Mouse (Mus musculus) kidney, embryonic 15.5 days (tissue): Measurements from ENCODE around the gene Fam83d. TPM values are rescaled to one million over a fixed set of nuclear protein-coding genes. Genes with fewer than 3 reads are reported as not detected.

Source experiments
- ATAC-seq: fragments of 200-750 bp; cut with Nextera tagmentation; replicated peaks from 2 replicates; pipeline ENCODE4 v1.8.0; 2017; ENCODE audit warnings: moderate TSS enrichment; ENCODE audit not compliant: low FRiP score
- H3K27ac ChIP-seq: fragments of 300-500 bp; sonication (generic); 2 replicates; pipeline ENCODE4 v1.5.1; 2015; ENCODE audit warnings: mild to moderate bottlenecking, inconsistent platforms
- H3K27me3 ChIP-seq: fragments of 300-500 bp; sonication (generic); 2 replicates; pipeline ENCODE4 v1.6.1; 2015; ENCODE audit warnings: inconsistent platforms
- H3K36me3 ChIP-seq: fragments of 300-500 bp; sonication (generic); 2 replicates; pipeline ENCODE4 v1.6.1; 2015; ENCODE audit warnings: inconsistent platforms
- H3K4me1 ChIP-seq: fragments of 300-500 bp; sonication (generic); 2 replicates; pipeline ENCODE4 v1.6.1; 2015; ENCODE audit warnings: inconsistent platforms
- H3K4me2 ChIP-seq: fragments of 300-500 bp; sonication (generic); 2 replicates; pipeline ENCODE4 v1.6.1; 2015; ENCODE audit warnings: moderate library complexity, mild to moderate bottlenecking, inconsistent platforms
- H3K4me3 ChIP-seq: fragments of 300-500 bp; sonication (generic); replicated peaks from 2 replicates; pipeline ENCODE4 v1.5.1; 2015; ENCODE audit warnings: mild to moderate bottlenecking, inconsistent platforms
- H3K9ac ChIP-seq: fragments of 300-500 bp; sonication (generic); 2 replicates; pipeline ENCODE4 v1.6.1; 2015; ENCODE audit warnings: mild to moderate bottlenecking, inconsistent platforms
- H3K9me3 ChIP-seq: fragments of 300-500 bp; sonication (generic); replicated peaks from 2 replicates; pipeline ENCODE4 v1.6.1; 2016; ENCODE audit warnings: inconsistent platforms
- WGBS: fragments of 180-500 bp; shearing (Covaris S2); methylation state at CpG from one replicate; pipeline ENCODE4 v1.1.7; 2015; ENCODE audit warnings: mixed read lengths; 5-methylcytosine and 5-hydroxymethylcytosine counted together
- polyA plus RNA-seq: library from polyadenylated mRNA; unstranded; fragments of >200 nt; fragmentation: Nextera tagmentation; extraction: Ambion mirVana; gene quantifications from 2 replicates; pipeline ENCODE4 v1.2.1, GENCODE M21; 2015

Gene Fam83d
- polyA plus RNA-seq, 1 experiment from 2014 or later: 50.7 TPM

GRCm38 (mm10) chr2:158749366-158749765 lies 18.5 kb upstream of the Fam83d start:
- Histone ChIP-seq H3K9ac (no peak overlapping the region), H3K27ac (no peak overlapping the region), H3K4me1 (no peaks in the 10 kb centered on the region), H3K27me3 (no peaks in the 10 kb centered on the region), H3K4me2 (no peak overlapping the region), H3K4me3 (no peak overlapping the region), H3K9me3 (no peaks in the 10 kb centered on the region), H3K36me3 (peaks cover 11% of the 10 kb centered on the region; the same call in 1 of the 2 replicates)
- WGBS: 89% methylated on average over 9 of the region's 9 CpGs
- no peak for ATAC-seq

GRCm38 (mm10) chr2:158760231-158760630 lies 7.7 kb upstream of the Fam83d start:
- H3K4me2 ChIP-seq: no peak overlapping the region
- ATAC-seq: no peak
- no peak overlapping the region for H3K27ac ChIP-seq
- no peaks in the 10 kb centered on the region for H3K4me1 ChIP-seq
- no peak overlapping the region for H3K9ac ChIP-seq
- no peaks in the 10 kb centered on the region for H3K9me3 ChIP-seq
- 74% methylated on average over 2 of the region's 2 CpGs for WGBS
- H3K27me3 ChIP-seq: no peaks in the 10 kb centered on the region
- peaks cover 3% of the 10 kb centered on the region; the same call in 1 of the 2 replicates for H3K36me3 ChIP-seq
- H3K4me3 ChIP-seq: no peak overlapping the region

- no peak overlapping the region for H3K4me3 ChIP-seq
- H3K27me3 ChIP-seq: no peaks in the 10 kb centered on the region
- no peak overlapping the region for H3K9ac ChIP-seq
- no peak overlapping the region for H3K4me2 ChIP-seq
- ATAC-seq: no peak
- no peaks in the 10 kb centered on the region for H3K9me3 ChIP-seq
- 85% methylated on average over 5 of the region's 5 CpGs for WGBS
- 0 out of 2 replicates have a peak, but pooled peaks cover 2% of the 10 kb centered on the region for H3K4me1 ChIP-seq
- peaks cover 3% of the 10 kb centered on the region; the same call in 1 of the 2 replicates for H3K36me3 ChIP-seq
- no peak overlapping the region for H3K27ac ChIP-seq
Measured at GRCm38 (mm10) chr2:158762339-158762738, 5.6 kb upstream of the Fam83d start.

GRCm38 (mm10) chr2:158768350-158768749 lies 457 bp downstream of the Fam83d start:
- Histone ChIP-seq H3K9ac (peak overlapping the region; percentile 54), H3K4me1 (peaks cover 54% of the 10 kb centered on the region), H3K4me3 (peak overlapping the region; percentile 62), H3K4me2 (peak overlapping the region; percentile 83), H3K36me3 (peaks cover 7% of the 10 kb centered on the region; the same call in 1 of the 2 replicates), H3K9me3 (no peaks in the 10 kb centered on the region), H3K27ac (peak overlapping the region; percentile 70), H3K27me3 (no peaks in the 10 kb centered on the region)
- WGBS: under 1% methylated on average over 36 of the region's 37 CpGs
- 0 out of 2 replicates have a peak, but pooled peaks have one; percentile 3 for ATAC-seq

- Histone ChIP-seq H3K27ac (no peak overlapping the region), H3K9me3 (no peaks in the 10 kb centered on the region), H3K27me3 (no peaks in the 10 kb centered on the region), H3K36me3 (peaks cover 11% of the 10 kb centered on the region; the same call in 1 of the 2 replicates), H3K9ac (peak overlapping the region; percentile 54), H3K4me2 (peak overlapping the region; percentile 83), H3K4me1 (peaks cover 54% of the 10 kb centered on the region), H3K4me3 (peak overlapping the region; percentile 62)
- ATAC-seq: no peak; the same call in 1 of the 2 replicates
- WGBS: 7% methylated on average over 5 of the region's 5 CpGs
Measured at GRCm38 (mm10) chr2:158768771-158769170, 878 bp downstream of the Fam83d start.

- Histone ChIP-seq H3K4me3 (peak overlapping the region; percentile 62), H3K36me3 (peaks cover 17% of the 10 kb centered on the region; the same call in 1 of the 2 replicates), H3K4me2 (peak overlapping the region; percentile 83), H3K27me3 (no peaks in the 10 kb centered on the region), H3K9ac (peak overlapping the region; percentile 54), H3K9me3 (no peaks in the 10 kb centered on the region), H3K4me1 (peaks cover 59% of the 10 kb centered on the region), H3K27ac (0 out of 2 replicates have a peak overlapping the region, but pooled peaks have one; percentile 15)
- WGBS: 23% methylated on average over 13 of the region's 13 CpGs
- no peak for ATAC-seq
Measured at GRCm38 (mm10) chr2:158770126-158770757, 2.3 kb downstream of the Fam83d start.

GRCm38 (mm10) chr2:158771066-158771763 lies 3.3 kb downstream of the Fam83d start:
- peaks cover 17% of the 10 kb centered on the region; the same call in 1 of the 2 replicates for H3K36me3 ChIP-seq
- H3K27ac ChIP-seq: peak overlapping the region; percentile 32; the same call in 1 of the 2 replicates
- no peaks in the 10 kb centered on the region for H3K27me3 ChIP-seq
- no peak for ATAC-seq
- H3K9me3 ChIP-seq: no peaks in the 10 kb centered on the region
- H3K9ac ChIP-seq: no peak overlapping the region
- H3K4me3 ChIP-seq: no peak overlapping the region; the same call in 1 of the 2 replicates
- WGBS: 38% methylated on average over 11 of the region's 11 CpGs
- H3K4me2 ChIP-seq: peak overlapping the region; percentile 83
- H3K4me1 ChIP-seq: peaks cover 64% of the 10 kb centered on the region

- H3K27me3 ChIP-seq: no peaks in the 10 kb centered on the region
- WGBS: 75% methylated on average over 13 of the region's 13 CpGs
- peaks cover 72% of the 10 kb centered on the region for H3K4me1 ChIP-seq
- no peaks in the 10 kb centered on the region for H3K9me3 ChIP-seq
- no peak for ATAC-seq
- no peak overlapping the region for H3K4me3 ChIP-seq
- H3K27ac ChIP-seq: no peak overlapping the region
- H3K36me3 ChIP-seq: peaks cover 25% of the 10 kb centered on the region; the same call in 1 of the 2 replicates
- H3K4me2 ChIP-seq: no peak overlapping the region
- no peak overlapping the region for H3K9ac ChIP-seq
Measured at GRCm38 (mm10) chr2:158772808-158773207, 4.9 kb downstream of the Fam83d start.

GRCm38 (mm10) chr2:158774886-158775285 lies 7.0 kb downstream of the Fam83d start:
- Histone ChIP-seq H3K36me3 (peaks cover 38% of the 10 kb centered on the region), H3K4me2 (no peak overlapping the region), H3K27ac (no peak overlapping the region), H3K27me3 (no peaks in the 10 kb centered on the region), H3K4me3 (no peak overlapping the region), H3K9me3 (no peaks in the 10 kb centered on the region), H3K4me1 (peaks cover 58% of the 10 kb centered on the region), H3K9ac (no peak overlapping the region)
- 67% methylated on average over 8 of the region's 8 CpGs for WGBS
- no peak for ATAC-seq

- no peak overlapping the region for H3K4me3 ChIP-seq
- H3K27me3 ChIP-seq: no peaks in the 10 kb centered on the region
- H3K4me1 ChIP-seq: peaks cover 40% of the 10 kb centered on the region
- ATAC-seq: no peak
- no peaks in the 10 kb centered on the region for H3K9me3 ChIP-seq
- no peak overlapping the region for H3K9ac ChIP-seq
- no peak overlapping the region for H3K4me2 ChIP-seq
- WGBS: 88% methylated on average over 4 of the region's 4 CpGs
- H3K27ac ChIP-seq: no peak overlapping the region
- H3K36me3 ChIP-seq: peaks cover 56% of the 10 kb centered on the region
Measured at GRCm38 (mm10) chr2:158776716-158777115, 8.8 kb downstream of the Fam83d start.

GRCm38 (mm10) chr2:158777490-158777889 lies 9.6 kb downstream of the Fam83d start:
- H3K9me3 ChIP-seq: no peaks in the 10 kb centered on the region
- no peak overlapping the region for H3K4me2 ChIP-seq
- no peak overlapping the region for H3K9ac ChIP-seq
- peaks cover 62% of the 10 kb centered on the region for H3K36me3 ChIP-seq
- ATAC-seq: no peak
- H3K27me3 ChIP-seq: no peaks in the 10 kb centered on the region
- no peak overlapping the region for H3K27ac ChIP-seq
- 75% methylated on average over 6 of the region's 6 CpGs for WGBS
- peaks cover 32% of the 10 kb centered on the region for H3K4me1 ChIP-seq
- H3K4me3 ChIP-seq: no peak overlapping the region

- H3K4me2 ChIP-seq: no peak overlapping the region
Measured at GRCm38 (mm10) chr2:158778349-158778748, 10.5 kb downstream of the Fam83d start.

More at GRCm38 (mm10) chr2:158778349-158778748, 10.5 kb downstream of the Fam83d start:
- no peaks in the 10 kb centered on the region for H3K27me3 ChIP-seq
- no peak overlapping the region for H3K4me3 ChIP-seq
- ATAC-seq: no peak
- H3K36me3 ChIP-seq: peaks cover 64% of the 10 kb centered on the region
- H3K9ac ChIP-seq: no peak overlapping the region
- peaks cover 25% of the 10 kb centered on the region for H3K4me1 ChIP-seq
- no peaks in the 10 kb centered on the region for H3K9me3 ChIP-seq
- H3K27ac ChIP-seq: no peak overlapping the region
- WGBS: 75% methylated on average over 7 of the region's 7 CpGs
